Mouse (Mus musculus): ENCODE data around the gene Ercc2.

Gene Ercc2

GRCm38 (mm10) chr7:19359299-19359891, 22.4 kb upstream of the Ercc2 start, which contains the start of the genes Cd3eap and Ppp1r13l:
Gene Cd3eap (minus strand): TSS chr7:19359483.
Gene Ppp1r13l (plus strand): TSS chr7:19359749.
- peak; percentile 40; the same call in 1 of the 2 replicates for ATAC-seq (ENCODE audit: insufficient number of reproducible peaks, low FRiP score, low TSS enrichment)

GRCm38 (mm10) chr7:19359892-19360641, 21.7 kb upstream of the Ercc2 start:
- ATAC-seq (ENCODE audit: insufficient number of reproducible peaks, low FRiP score, low TSS enrichment) = peak; percentile 24; the same call in 1 of the 2 replicates

GRCm38 (mm10) chr7:19360944-19361343, 20.9 kb upstream of the Ercc2 start:
- ATAC-seq (ENCODE audit: insufficient number of reproducible peaks, low FRiP score, low TSS enrichment) = peak; percentile 65; the same call in 1 of the 2 replicates

GRCm38 (mm10) chr7:19361720-19362119, 20.1 kb upstream of the Ercc2 start:
- ATAC-seq (ENCODE audit: insufficient number of reproducible peaks, low FRiP score, low TSS enrichment) = no peak

- no peak for ATAC-seq (ENCODE audit: insufficient number of reproducible peaks, low FRiP score, low TSS enrichment)
Observed at GRCm38 (mm10) chr7:19362276-19362675, 19.5 kb upstream of the Ercc2 start.

- ATAC-seq (ENCODE audit: insufficient number of reproducible peaks, low FRiP score, low TSS enrichment) = 0 out of 2 replicates have a peak, but pooled peaks have one; percentile 3
Observed at GRCm38 (mm10) chr7:19363881-19364280, 17.9 kb upstream of the Ercc2 start.

- ATAC-seq (ENCODE audit: insufficient number of reproducible peaks, low FRiP score, low TSS enrichment) = no peak
Observed at GRCm38 (mm10) chr7:19365376-19365775, 16.4 kb upstream of the Ercc2 start.

GRCm38 (mm10) chr7:19368380-19368779, 13.4 kb upstream of the Ercc2 start:
- ATAC-seq (ENCODE audit: insufficient number of reproducible peaks, low FRiP score, low TSS enrichment) = no peak

- peak; percentile 63 for ATAC-seq (ENCODE audit: insufficient number of reproducible peaks, low FRiP score, low TSS enrichment)
Observed at GRCm38 (mm10) chr7:19369823-19370425, 11.9 kb upstream of the Ercc2 start.

GRCm38 (mm10) chr7:19373367-19373766, 8.4 kb upstream of the Ercc2 start:
- no peak for ATAC-seq (ENCODE audit: insufficient number of reproducible peaks, low FRiP score, low TSS enrichment)

- no peak for ATAC-seq (ENCODE audit: insufficient number of reproducible peaks, low FRiP score, low TSS enrichment)
Observed at GRCm38 (mm10) chr7:19375368-19375767, 6.4 kb upstream of the Ercc2 start.

- ATAC-seq (ENCODE audit: insufficient number of reproducible peaks, low FRiP score, low TSS enrichment) = no peak
Observed at GRCm38 (mm10) chr7:19376019-19376418, 5.8 kb upstream of the Ercc2 start.

- no peak for ATAC-seq (ENCODE audit: insufficient number of reproducible peaks, low FRiP score, low TSS enrichment)
Observed at GRCm38 (mm10) chr7:19378049-19378448, 3.8 kb upstream of the Ercc2 start.

- 0 out of 2 replicates have a peak, but pooled peaks have one; percentile 21 for ATAC-seq (ENCODE audit: insufficient number of reproducible peaks, low FRiP score, low TSS enrichment)
Observed at GRCm38 (mm10) chr7:19382166-19382541, 344 bp downstream of the Ercc2 start.

GRCm38 (mm10) chr7:19383708-19384107, 1.9 kb downstream of the Ercc2 start:
- ATAC-seq (ENCODE audit: insufficient number of reproducible peaks, low FRiP score, low TSS enrichment) = no peak

- no peak for ATAC-seq (ENCODE audit: insufficient number of reproducible peaks, low FRiP score, low TSS enrichment)
Observed at GRCm38 (mm10) chr7:19388699-19389413, 7.0 kb downstream of the Ercc2 start.

- no peak for ATAC-seq (ENCODE audit: insufficient number of reproducible peaks, low FRiP score, low TSS enrichment)
Observed at GRCm38 (mm10) chr7:19394484-19394883, 12.7 kb downstream of the Ercc2 start.

GRCm38 (mm10) chr7:19399496-19400280, 17.9 kb downstream of the Ercc2 start:
- no peak for ATAC-seq (ENCODE audit: insufficient number of reproducible peaks, low FRiP score, low TSS enrichment)

- no peak for ATAC-seq (ENCODE audit: insufficient number of reproducible peaks, low FRiP score, low TSS enrichment)
Observed at GRCm38 (mm10) chr7:19400946-19401345, 19.1 kb downstream of the Ercc2 start.
